Mouse (Mus musculus) heart, postnatal 0 days (tissue): Measurements from ENCODE around the gene Cdh3. TPM values are rescaled to one million over a fixed set of nuclear protein-coding genes. Genes with fewer than 3 reads are reported as not detected.

ENCODE experiments used
- ATAC-seq: fragments of 200-750 bp; cut with Nextera tagmentation; 2 replicates; pipeline ENCODE4 v1.8.0; 2017; ENCODE audit warnings: low read depth, moderate number of reproducible peaks, moderate library complexity; ENCODE audit not compliant: insufficient read depth
- DNase-seq: peaks from one replicate; pipeline ENCODE4 v3.0.0-alpha.2; 2016; ENCODE audit warnings: low spot score
- H3K27ac ChIP-seq: fragments of 300-500 bp; sonication (generic); 2 replicates; pipeline ENCODE4 v1.5.1; 2014; ENCODE audit warnings: low read depth, mild to moderate bottlenecking
- H3K27me3 ChIP-seq: fragments of 300-500 bp; sonication (generic); 2 replicates; pipeline ENCODE4 v1.6.1; 2014; ENCODE audit warnings: low read length, mixed read lengths; ENCODE audit not compliant: control insufficient read depth, insufficient read depth
- H3K36me3 ChIP-seq: fragments of 300-500 bp; sonication (generic); replicated peaks from 2 replicates; pipeline ENCODE4 v1.6.1; 2014; ENCODE audit warnings: low read length, mixed read lengths; ENCODE audit not compliant: control insufficient read depth, insufficient read depth
- H3K4me1 ChIP-seq: fragments of 300-500 bp; sonication (generic); 2 replicates; pipeline ENCODE4 v1.6.1; 2014; ENCODE audit warnings: antibody characterized with exemption; ENCODE audit not compliant: control insufficient read depth, insufficient read depth
- H3K4me2 ChIP-seq: fragments of 300-500 bp; sonication (generic); 2 replicates; pipeline ENCODE4 v1.6.1; 2014; ENCODE audit warnings: low read depth, mild to moderate bottlenecking, low read length, moderate library complexity
- H3K4me3 ChIP-seq: fragments of 300-500 bp; sonication (generic); 2 replicates; pipeline ENCODE4 v1.5.1; 2014; ENCODE audit warnings: low read depth, low read length
- H3K9ac ChIP-seq: fragments of 300-500 bp; sonication (generic); replicated peaks from 2 replicates; pipeline ENCODE4 v1.6.1; 2014; ENCODE audit warnings: low read depth, low read length, mixed read lengths
- H3K9me3 ChIP-seq: fragments of 300-500 bp; sonication (generic); replicated peaks from 2 replicates; pipeline ENCODE4 v1.6.1; 2016; ENCODE audit warnings: low read length; ENCODE audit not compliant: control insufficient read depth
- CTCF ChIP-seq: IDR thresholded peaks from 2 replicates; pipeline ENCODE4 v1.5.1; 2016; ENCODE audit warnings: antibody characterized with exemption, control low read depth, low read depth
- EP300 ChIP-seq: IDR thresholded peaks from 2 replicates; pipeline ENCODE4 v1.6.1; 2016; ENCODE audit warnings: antibody characterized with exemption, low read depth
- WGBS: fragments of 180-500 bp; shearing (Covaris S2); extraction: QIAGEN DNeasy Blood & Tissue Kit; methylation state at CpG from one replicate; pipeline ENCODE4 v1.1.7; 2014; 5-methylcytosine and 5-hydroxymethylcytosine counted together
- polyA plus RNA-seq: library from polyadenylated mRNA; unstranded; fragments of >200 nt; fragmentation: Nextera tagmentation; extraction: Ambion mirVana; gene quantifications from 2 replicates; pipeline ENCODE4 v1.2.1, GENCODE M21; 2015
- total RNA-seq: library from RNA; depleted of rRNA; stranded (reverse); fragments of >200 nt; gene quantifications from 2 replicates; pipeline ENCODE4 v1.2.3, GENCODE M21; 2014; ENCODE audit warnings: low replicate concordance

Cdh3 gene
- total and polyA plus RNA-seq, 2 experiments from 2014 or later = 4.5 to 9.2 TPM

GRCm38 (mm10) chr8:106597067-106597466 lies 86.4 kb downstream of the Cdh3 start:
- no peak for TF ChIP-seq EP300
- WGBS = 88% methylated on average over 5 of the region's 5 CpGs
- Histone ChIP-seq H3K4me2 (no peak overlapping the region), H3K9ac (no peak overlapping the region), H3K4me1 (no peaks in the 10 kb centered on the region), H3K4me3 (no peak overlapping the region), H3K27me3 (peaks cover 4% of the 10 kb centered on the region; the same call in 1 of the 2 replicates), H3K36me3 (no peaks in the 10 kb centered on the region), H3K9me3 (no peaks in the 10 kb centered on the region), H3K27ac (no peak overlapping the region)
- DNase-seq (no peak), ATAC-seq (no peak)

GRCm38 (mm10) chr8:106599265-106599979 lies 88.7 kb downstream of the Cdh3 start:
- H3K4me3 ChIP-seq = no peak overlapping the region
- ATAC-seq (no peak), DNase-seq (no peak)
- WGBS = 46% methylated on average over 7 of the region's 7 CpGs
- peaks cover 15% of the 10 kb centered on the region for H3K4me1 ChIP-seq
- no peak overlapping the region for H3K27ac ChIP-seq
- H3K4me2 ChIP-seq = no peak overlapping the region
- H3K9ac ChIP-seq = no peak overlapping the region
- H3K27me3 ChIP-seq = peaks cover 28% of the 10 kb centered on the region
- no peaks in the 10 kb centered on the region for H3K36me3 ChIP-seq
- TF ChIP-seq CTCF (no peak), EP300 (no peak)
- no peaks in the 10 kb centered on the region for H3K9me3 ChIP-seq

GRCm38 (mm10) chr8:106603131-106603819 lies 92.6 kb downstream of the Cdh3 start, which contains the start of gene Cdh1:
TSS of gene Cdh1 (plus strand) at chr8:106603351.
- H3K27ac ChIP-seq = no peak within 1 kb of the TSS
- peaks cover 56% of the 10 kb centered on the region for H3K27me3 ChIP-seq

GRCm38 (mm10) chr8:106603933-106604332 lies 93.2 kb downstream of the Cdh3 start:
- TF ChIP-seq CTCF = no peak
- Histone ChIP-seq H3K27ac (no peak overlapping the region), H3K4me1 (peaks cover 15% of the 10 kb centered on the region), H3K4me2 (peak overlapping the region; percentile 85), H3K9me3 (no peaks in the 10 kb centered on the region), H3K27me3 (peaks cover 56% of the 10 kb centered on the region), H3K4me3 (peak overlapping the region; percentile 57), H3K9ac (no peak overlapping the region), H3K36me3 (no peaks in the 10 kb centered on the region)
- WGBS = 5% methylated on average over 19 of the region's 19 CpGs
- ATAC-seq (no peak), DNase-seq (no peak)

More at GRCm38 (mm10) chr8:106603131-106603819, 92.6 kb downstream of the Cdh3 start, which contains the start of gene Cdh1:
- H3K4me1 ChIP-seq = peaks cover 15% of the 10 kb centered on the region
- H3K4me2 ChIP-seq = peak within 1 kb of the TSS; percentile 85
- H3K36me3 ChIP-seq = no peaks in the 10 kb centered on the region
- peak within 1 kb of the TSS; percentile 57 for H3K4me3 ChIP-seq
- TF ChIP-seq EP300 (no peak), CTCF (no peak)
- DNase-seq (no peak), ATAC-seq (no peak; the same call in 1 of the 2 replicates)
- peak within 1 kb of the TSS; percentile 45; the same call in 1 of the 2 replicates for H3K9ac ChIP-seq
- no peaks in the 10 kb centered on the region for H3K9me3 ChIP-seq
- WGBS = 2% methylated on average over 51 of the region's 53 CpGs

- peaks cover 15% of the 10 kb centered on the region for H3K4me1 ChIP-seq
- H3K9ac ChIP-seq = no peak overlapping the region
- H3K27ac ChIP-seq = no peak overlapping the region
- no peak overlapping the region for H3K4me3 ChIP-seq
- 52% methylated on average over 7 of the region's 7 CpGs for WGBS
- ATAC-seq (no peak), DNase-seq (no peak)
- TF ChIP-seq CTCF (no peak), EP300 (no peak)
- H3K9me3 ChIP-seq = no peaks in the 10 kb centered on the region
- no peaks in the 10 kb centered on the region for H3K36me3 ChIP-seq
- no peak overlapping the region for H3K4me2 ChIP-seq
- peaks cover 56% of the 10 kb centered on the region for H3K27me3 ChIP-seq
Observed at GRCm38 (mm10) chr8:106605657-106606056, 95.0 kb downstream of the Cdh3 start.
